Mouse (Mus musculus) kidney, postnatal 10 days (tissue): ENCODE measurements around the gene Gm10842.

ENCODE experiments used
- DNase-seq: peaks from one replicate; pipeline ENCODE4 v3.0.0; 2021; ENCODE audit warnings: mixed read lengths

The Gm10842 gene

DNA sequence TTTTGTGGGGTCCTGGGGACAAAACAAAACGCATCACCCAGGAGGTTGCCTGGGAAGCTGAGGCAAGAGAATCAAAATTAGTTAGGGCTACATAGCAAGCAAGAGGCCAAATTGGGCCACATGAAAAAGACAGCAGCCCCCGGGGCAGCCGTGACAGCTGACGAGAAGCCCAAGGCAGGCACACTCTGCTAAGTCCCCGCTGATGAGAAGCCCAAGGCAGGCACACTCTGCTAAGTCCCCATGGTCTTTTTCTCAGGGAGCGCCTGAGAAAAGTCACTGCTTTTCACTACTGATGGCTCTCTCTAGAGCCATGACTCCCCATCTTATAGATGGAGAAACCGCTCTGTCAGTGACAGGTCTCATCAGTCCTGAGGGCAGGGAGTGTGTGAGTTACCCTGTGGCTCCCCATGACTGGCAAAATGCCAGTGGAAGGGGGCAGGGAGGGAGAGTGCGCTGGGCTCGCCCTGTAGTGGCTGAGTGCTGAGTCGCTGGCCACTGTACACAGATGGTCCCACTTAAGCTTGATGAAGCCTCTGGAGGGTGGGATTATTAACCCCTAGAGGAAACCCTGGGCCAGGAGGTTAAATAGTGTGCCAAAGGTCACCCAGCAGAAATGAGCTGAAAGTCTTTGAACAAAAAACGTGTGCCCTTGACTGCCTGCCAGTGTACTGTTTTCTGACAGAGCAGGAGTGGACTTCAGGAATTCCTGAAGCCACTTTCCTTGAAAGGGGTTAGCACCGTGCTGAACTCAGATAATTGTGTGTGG lies 6.6 kb downstream of the Gm10842 start:
- DNase-seq, result peak; percentile 80

DNA sequence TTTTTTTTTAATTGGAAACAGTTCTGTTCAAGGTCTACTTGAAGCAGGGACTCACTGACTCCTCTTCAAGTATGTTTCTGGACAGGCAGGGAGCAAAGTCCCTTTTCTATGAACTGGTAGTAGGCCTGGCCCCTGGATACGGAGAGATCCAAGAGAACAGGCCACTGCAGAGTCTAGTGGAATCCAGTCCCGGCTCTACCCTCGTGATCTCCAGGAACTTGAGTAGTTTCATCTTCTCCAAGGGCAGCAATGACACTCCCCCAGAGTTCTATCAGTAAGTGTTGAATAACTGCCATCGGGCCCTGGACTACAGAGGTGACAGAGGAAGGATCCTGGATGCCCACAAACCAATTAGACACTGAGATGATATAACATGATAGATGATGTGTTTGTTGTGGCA lies 9.2 kb downstream of the Gm10842 start:
- peak; percentile 52 for DNase-seq

GRCm38 (mm10) chr11:105156748-105157267 lies 10.1 kb downstream of the Gm10842 start:
- no peak for DNase-seq

GRCm38 (mm10) chr11:105158047-105158446 lies 11.4 kb downstream of the Gm10842 start:
- no peak for DNase-seq

GRCm38 (mm10) chr11:105159673-105160360 lies 13.1 kb downstream of the Gm10842 start:
- DNase-seq, result no peak

GRCm38 (mm10) chr11:105161411-105161810 lies 14.7 kb downstream of the Gm10842 start:
- DNase-seq, result no peak

GRCm38 (mm10) chr11:105164516-105165510 lies 18.1 kb downstream of the Gm10842 start:
- no peak for DNase-seq

DNA sequence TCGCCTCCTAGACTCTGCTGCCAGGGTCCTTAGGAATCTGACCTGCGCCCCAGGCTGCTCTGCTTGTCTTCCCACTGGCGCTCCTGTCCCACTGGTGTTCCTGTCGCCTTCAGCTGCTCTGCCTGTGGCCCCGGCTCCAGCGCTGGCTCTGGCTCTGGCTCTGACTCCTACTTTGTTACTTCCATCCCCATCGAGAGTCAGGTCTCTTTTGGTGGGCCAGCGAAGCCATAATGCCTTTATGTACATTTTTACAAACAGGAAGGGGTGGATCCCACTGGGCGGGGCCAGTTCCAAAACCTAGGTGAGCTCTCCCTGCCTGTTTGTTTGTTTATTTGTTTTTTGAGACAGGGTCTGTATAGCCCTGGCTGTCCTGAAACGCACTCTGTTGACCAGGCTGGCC lies 20.1 kb downstream of the Gm10842 start:
- no peak for DNase-seq

- DNase-seq, result no peak
Observed at GRCm38 (mm10) chr11:105178516-105178915, 31.8 kb downstream of the Gm10842 start, which contains the start of gene Tlk2. Tlk2 (plus strand) TSS chr11:105178807.

- DNase-seq, result peak; percentile 19
Observed at GRCm38 (mm10) chr11:105179523-105179922, 32.8 kb downstream of the Gm10842 start.

DNA sequence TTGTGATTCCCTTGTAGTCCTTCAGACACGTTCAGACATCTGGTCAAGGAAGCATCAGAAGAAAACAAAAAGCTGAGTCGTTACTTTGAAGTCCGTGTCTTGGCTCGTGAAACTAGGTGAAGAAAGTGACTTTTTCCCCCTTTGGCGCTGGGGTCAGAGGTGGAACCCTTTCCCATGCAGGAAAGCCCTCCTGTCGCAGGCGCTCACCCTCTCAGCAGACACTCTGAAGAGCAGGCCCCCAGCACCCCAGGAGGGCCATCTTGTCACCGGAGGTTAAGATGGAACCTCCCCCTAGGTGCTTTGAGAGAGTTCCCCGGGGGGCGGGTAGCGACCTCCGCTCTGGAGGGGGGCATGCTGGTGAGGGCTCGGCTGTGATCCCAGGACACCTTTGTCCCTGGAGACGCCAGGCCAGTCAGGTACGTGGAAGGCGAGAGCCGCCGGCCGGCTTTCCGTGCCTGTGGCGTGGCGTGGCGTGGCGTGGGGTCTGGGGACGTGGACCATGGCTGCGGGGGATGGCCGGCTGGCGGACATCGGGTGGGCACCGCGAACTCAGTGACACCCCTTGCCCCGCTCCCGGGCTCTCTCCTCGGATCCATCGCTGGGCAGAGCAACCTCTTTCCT lies 33.9 kb downstream of the Gm10842 start:
- DNase-seq, result peak; percentile 65

DNA sequence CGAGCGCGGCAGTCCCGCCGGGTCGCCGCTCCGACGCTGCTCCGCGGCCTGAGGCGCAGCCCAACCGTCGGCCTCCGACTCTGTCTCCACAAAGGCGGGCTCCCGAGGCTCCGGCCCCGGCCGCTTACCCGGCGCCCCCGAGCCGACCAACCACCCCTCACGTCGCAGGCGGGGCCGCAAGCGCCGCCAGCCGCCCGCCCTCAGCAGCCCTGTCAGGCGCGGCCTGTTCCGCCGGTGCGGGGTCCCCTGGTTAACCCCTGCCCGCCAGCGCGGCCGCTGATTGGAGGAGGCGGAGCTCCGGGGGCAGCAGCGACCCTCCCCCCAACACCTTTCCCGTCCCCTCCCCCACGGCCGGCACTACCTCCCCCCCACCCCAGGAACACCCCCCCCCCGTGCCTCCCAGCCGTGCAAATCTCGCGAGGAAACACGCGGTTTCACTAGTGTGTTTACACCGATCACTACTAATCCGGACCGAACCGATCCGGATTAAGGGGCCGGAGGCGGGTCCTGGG lies 34.5 kb downstream of the Gm10842 start:
- peak; percentile 98 for DNase-seq

- DNase-seq, result peak; percentile 71
Observed at GRCm38 (mm10) chr11:105181689-105182460, 35.2 kb downstream of the Gm10842 start.

- DNase-seq, result no peak
Observed at GRCm38 (mm10) chr11:105182461-105182855, 35.8 kb downstream of the Gm10842 start.

GRCm38 (mm10) chr11:105184678-105185077 lies 38.0 kb downstream of the Gm10842 start:
- DNase-seq, result peak; percentile 18

DNA sequence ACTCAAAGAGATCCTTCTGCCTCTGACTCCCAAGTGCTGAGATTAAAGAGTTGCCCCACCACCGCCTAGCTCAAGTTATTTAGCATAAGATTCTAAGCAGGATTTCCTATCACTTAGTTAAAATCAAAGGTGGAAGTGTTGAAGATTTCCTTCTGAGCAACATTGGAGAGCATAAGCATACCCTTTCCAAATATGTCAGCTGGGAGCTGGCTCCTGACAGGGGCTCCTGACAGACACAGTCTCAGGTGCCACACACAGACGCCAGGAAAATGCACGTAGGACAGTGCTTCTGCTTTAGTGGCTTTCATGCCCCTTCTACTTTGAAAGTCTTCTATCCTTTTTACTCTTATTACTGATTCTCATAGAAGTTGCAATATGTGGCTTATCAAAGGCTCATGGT lies 45.5 kb downstream of the Gm10842 start:
- no peak for DNase-seq
